Mouse (Mus musculus): ENCODE measurements around the gene Olr1. TPM values are rescaled to one million over a fixed set of nuclear protein-coding genes. Genes with fewer than 3 reads are reported as not detected.
A peak's percentile ranks its signal among the peaks of the same experiment; 100 is the strongest.

Olr1 gene
- total and polyA plus RNA-seq, 3 experiments, result not detected

DNA sequence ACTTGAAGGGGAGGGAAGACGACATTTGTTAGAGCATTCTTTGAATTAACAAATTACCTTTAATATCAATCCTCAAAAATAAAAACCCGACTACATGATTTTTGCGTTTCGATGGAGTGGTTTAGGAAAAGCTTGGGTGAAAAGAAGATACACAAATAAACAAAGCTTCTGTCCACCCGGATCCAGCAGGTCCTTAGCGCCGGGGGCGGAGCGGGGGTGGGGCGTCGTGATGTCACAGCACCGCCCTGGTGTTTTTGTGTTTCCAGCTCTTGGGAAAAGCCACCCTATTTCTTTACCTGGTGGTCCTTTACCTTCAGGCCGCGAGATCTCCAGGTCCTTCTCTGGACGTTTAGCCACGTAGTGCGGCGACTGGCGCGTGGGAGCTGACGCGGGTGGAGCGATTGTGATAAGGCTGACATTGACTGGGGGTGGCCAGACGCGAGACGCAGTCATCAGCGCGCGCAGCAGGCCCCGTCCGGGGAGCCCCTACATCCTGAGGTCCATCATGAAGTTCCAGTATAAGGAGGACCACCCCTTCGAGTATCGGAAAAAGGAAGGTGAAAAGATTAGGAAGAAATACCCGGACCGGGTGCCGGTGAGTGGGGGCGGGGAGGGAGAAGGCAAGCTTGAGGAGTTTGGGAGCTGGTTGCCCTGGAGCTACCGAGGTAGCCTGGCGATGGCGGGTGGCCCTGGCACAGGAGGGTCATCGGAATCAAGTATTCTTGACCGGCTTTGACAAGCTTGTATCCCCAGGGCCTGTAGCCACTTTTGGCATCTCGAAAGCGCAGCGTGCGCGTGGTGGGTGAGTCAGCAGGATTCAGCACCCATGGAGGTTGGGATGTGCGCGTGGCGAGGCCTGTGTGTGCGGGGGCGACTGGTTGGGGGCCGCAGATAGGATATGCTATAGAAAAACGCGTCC is 26.2 kb upstream of the Olr1 start, which contains the start of gene Gabarapl1:
Gabarapl1 (plus strand) TSS at position 219 of the 919 bp plus-strand sequence.
- no peak for TF ChIP-seq EP300 (IDR thresholded peaks at IDR 0.05; ENCODE audit: low read length)
- peak; percentile 60 for TF ChIP-seq NRF1 (IDR thresholded peaks at IDR 0.05; ENCODE audit: low read depth, low read length)
- no peak for TF ChIP-seq HCFC1 (IDR thresholded peaks at IDR 0.05; ENCODE audit: low read depth, low read length)
- TF ChIP-seq CHD2 (IDR thresholded peaks at IDR 0.05; ENCODE audit: low read length), result no peak
- no peak for TF ChIP-seq KAT2A (IDR thresholded peaks at IDR 0.05; ENCODE audit: insufficient replicate concordance, low read length)
- no peak for TF ChIP-seq MAX (IDR thresholded peaks at IDR 0.05; ENCODE audit: low read length)
- TF ChIP-seq POLR2AphosphoS2 (IDR thresholded peaks at IDR 0.05; ENCODE audit: low read depth, low read length), result no peak
- 0 out of 2 replicates have a peak, but pooled peaks have one; percentile 41 for TF ChIP-seq MAFK (IDR thresholded peaks at IDR 0.05; ENCODE audit: insufficient replicate concordance, low read length)
- TF ChIP-seq ELF1 (IDR thresholded peaks at IDR 0.05; ENCODE audit: low read depth, low read length), result no peak
- no peak for TF ChIP-seq IRF4 (IDR thresholded peaks at IDR 0.05; ENCODE audit: low read depth, low read length)
- peak; percentile 66; the same call in 1 of the 2 replicates for TF ChIP-seq CHD1 (IDR thresholded peaks at IDR 0.05; ENCODE audit: low read depth, low read length)
- no peak for TF ChIP-seq JUND (conservative IDR thresholded peaks at IDR 0.05; ENCODE audit: low read depth, low read length)
- no peak for TF ChIP-seq ZNF384 (IDR thresholded peaks at IDR 0.05; ENCODE audit: low read depth, low read length)
- no peak for TF ChIP-seq PAX5 (IDR thresholded peaks at IDR 0.05; ENCODE audit: low read length)
- TF ChIP-seq POLR2A (IDR thresholded peaks at IDR 0.05; ENCODE audit: low read depth, low read length), result no peak; the same call in 1 of the 2 replicates
- no peak for TF ChIP-seq RCOR1 (conservative IDR thresholded peaks at IDR 0.05; ENCODE audit: low read depth, low read length)
- TF ChIP-seq RAD21 (IDR thresholded peaks at IDR 0.05; ENCODE audit: low read depth, low read length), result no peak
- no peak for TF ChIP-seq TCF12 (IDR thresholded peaks at IDR 0.05; ENCODE audit: low read depth, low read length)
- peak; percentile 8; the same call in 1 of the 2 replicates for TF ChIP-seq UBTF (IDR thresholded peaks at IDR 0.05; ENCODE audit: low read depth, low read length)
- no peak; the same call in 1 of the 2 replicates for TF ChIP-seq NELFE (IDR thresholded peaks at IDR 0.05; ENCODE audit: low read depth, low read length)
- no peak for TF ChIP-seq USF2 (conservative IDR thresholded peaks at IDR 0.05; ENCODE audit: low read depth, low read length)
- TF ChIP-seq SIN3A (IDR thresholded peaks at IDR 0.05; ENCODE audit: low read length), result peak; percentile 66; the same call in 1 of the 2 replicates
- TF ChIP-seq CTCF (conservative IDR thresholded peaks at IDR 0.05 in 1 of 2, IDR thresholded peaks at IDR 0.05 in 1 of 2; ENCODE audit: low read depth in 2 of 2, low read length in 2 of 2), result no peak
- no peak for TF ChIP-seq MAZ (IDR thresholded peaks at IDR 0.05; ENCODE audit: low read depth, low read length)
- TF ChIP-seq MXI1 (IDR thresholded peaks at IDR 0.05; ENCODE audit: low read depth, low read length), result peak; percentile 37; the same call in 1 of the 2 replicates
- TF ChIP-seq USF1 (IDR thresholded peaks at IDR 0.05; ENCODE audit: low read depth, low read length), result no peak
- TF ChIP-seq ZC3H11A (IDR thresholded peaks at IDR 0.05; ENCODE audit: low read depth, low read length), result no peak
- TF ChIP-seq JUN (IDR thresholded peaks at IDR 0.05; ENCODE audit: insufficient read depth, low read depth, low read length), result no peak
- no peak for TF ChIP-seq TBP (conservative IDR thresholded peaks at IDR 0.05; ENCODE audit: low read depth, low read length)
- TF ChIP-seq MEF2A (IDR thresholded peaks at IDR 0.05; ENCODE audit: borderline replicate concordance, low read depth, low read length), result no peak
- no peak for TF ChIP-seq GABPA (IDR thresholded peaks at IDR 0.05; ENCODE audit: insufficient replicate concordance, low read depth, low read length)
- TF ChIP-seq E2F4 (IDR thresholded peaks at IDR 0.05; ENCODE audit: insufficient replicate concordance, low read depth, low read length), result no peak
- no peak for TF ChIP-seq BHLHE40 (IDR thresholded peaks at IDR 0.05; ENCODE audit: low read depth, low read length)
- 0 out of 2 replicates have a peak, but pooled peaks have one; percentile 22 for TF ChIP-seq MYC (IDR thresholded peaks at IDR 0.05; ENCODE audit: low read depth, low read length)
- no peak for TF ChIP-seq ETS1 (conservative IDR thresholded peaks at IDR 0.05; ENCODE audit: low read depth, low read length)
- no peak for TF ChIP-seq ZKSCAN1 (IDR thresholded peaks at IDR 0.05; ENCODE audit: borderline replicate concordance, low read depth, low read length)
- no peak for TF ChIP-seq SMC3 (IDR thresholded peaks at IDR 0.05; ENCODE audit: low read depth, low read length)
- TF ChIP-seq ZMIZ1 (IDR thresholded peaks at IDR 0.05; ENCODE audit: low read depth, low read length), result no peak
- DNase-seq (ENCODE audit: extremely low read depth), result peak; percentile 59
- Histone ChIP-seq H3K9ac (ENCODE audit: insufficient read depth, low read depth) (peak within 1 kb of the TSS; percentile 96), H3K36me3 (replicated peaks in 1 of 2; ENCODE audit: control insufficient read depth in 1 of 2, insufficient read depth in 1 of 2, low read length in 1 of 2) (peaks cover 12 to 31% of the 10 kb centered on the region in 2 experiments), H3K4me3 (replicated peaks in 1 of 3; ENCODE audit: low read depth in 2 of 3, low read length in 2 of 3, poor library complexity in 1 of 3) (peak within 1 kb of the TSS; percentile 90 to 98 (median 92)), H3K27me3 (replicated peaks) (no peaks in the 10 kb centered on the region), H3K4me2 (ENCODE audit: insufficient read depth, low read depth, poor library complexity, severe bottlenecking) (peak within 1 kb of the TSS; percentile 72), H3K4me1 (ENCODE audit: control insufficient read depth in 1 of 2, insufficient read depth in 2 of 2) (peaks cover 7 to 40% of the 10 kb centered on the region in 2 experiments), H3K9me3 (replicated peaks; ENCODE audit: low read length) (no peaks in the 10 kb centered on the region), H3K79me2 (replicated peaks; ENCODE audit: control insufficient read depth, extremely low read depth, insufficient read depth, poor library complexity, severe bottlenecking) (peaks cover 27% of the 10 kb centered on the region), H3K27ac (ENCODE audit: insufficient read depth, low read depth) (peak within 1 kb of the TSS; percentile 43)
- in situ Hi-C loops (cut with MboI; ENCODE audit: low pct_ligation_motif_present, low pct_unique_long_range_greater_than_20kb, low sequenced_read_pairs) (loop anchor here (25.0 kb wide), 1 partner anchor 271 kb away; no protein-coding TSS in a partner anchor), dilution Hi-C loops (cut with MboI; ENCODE audit: extremely low pct_ligation_motif_present, extremely low pct_unique_long_range_greater_than_20kb, low sequenced_read_pairs) (no loop called here)
